Mouse (Mus musculus) ES-E14 (cell line): ENCODE measurements around the gene Myadml2.

Source experiments
- CHD2 ChIP-seq: IDR thresholded peaks from 2 replicates; pipeline ENCODE4 v1.6.1; 2014; ENCODE audit warnings: mild to moderate bottlenecking, low read depth, low read length, inconsistent platforms
- ZC3H11A ChIP-seq: IDR thresholded peaks from 2 replicates; pipeline ENCODE4 v1.6.1; 2012; ENCODE audit warnings: low read depth, mild to moderate bottlenecking, inconsistent platforms, low read length, borderline replicate concordance

DNA sequence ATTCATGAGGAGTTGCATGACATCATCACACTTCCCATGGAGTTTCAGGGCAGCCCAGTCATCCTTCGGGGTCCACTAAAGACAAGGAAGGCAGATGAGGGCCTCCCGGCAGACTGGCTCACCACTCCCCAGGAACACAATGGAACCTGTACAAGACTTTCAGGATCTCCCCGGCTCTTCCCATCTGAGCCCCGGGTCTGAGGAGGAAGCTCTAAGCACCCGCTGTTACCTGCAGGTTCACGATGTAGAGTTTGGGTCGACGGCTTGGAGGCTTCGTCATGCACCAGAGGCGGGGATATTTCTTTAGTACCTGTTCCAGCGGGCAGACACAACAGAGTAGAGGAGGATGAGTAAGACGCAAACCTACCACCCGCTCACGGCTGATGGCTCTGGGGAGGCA is 27.8 kb downstream of the Myadml2 start:
- TF ChIP-seq CHD2, result no peak
- no peak for TF ChIP-seq ZC3H11A
